ENCODE assay signal across 8 mouse cellular contexts in the genomic region with DNA sequence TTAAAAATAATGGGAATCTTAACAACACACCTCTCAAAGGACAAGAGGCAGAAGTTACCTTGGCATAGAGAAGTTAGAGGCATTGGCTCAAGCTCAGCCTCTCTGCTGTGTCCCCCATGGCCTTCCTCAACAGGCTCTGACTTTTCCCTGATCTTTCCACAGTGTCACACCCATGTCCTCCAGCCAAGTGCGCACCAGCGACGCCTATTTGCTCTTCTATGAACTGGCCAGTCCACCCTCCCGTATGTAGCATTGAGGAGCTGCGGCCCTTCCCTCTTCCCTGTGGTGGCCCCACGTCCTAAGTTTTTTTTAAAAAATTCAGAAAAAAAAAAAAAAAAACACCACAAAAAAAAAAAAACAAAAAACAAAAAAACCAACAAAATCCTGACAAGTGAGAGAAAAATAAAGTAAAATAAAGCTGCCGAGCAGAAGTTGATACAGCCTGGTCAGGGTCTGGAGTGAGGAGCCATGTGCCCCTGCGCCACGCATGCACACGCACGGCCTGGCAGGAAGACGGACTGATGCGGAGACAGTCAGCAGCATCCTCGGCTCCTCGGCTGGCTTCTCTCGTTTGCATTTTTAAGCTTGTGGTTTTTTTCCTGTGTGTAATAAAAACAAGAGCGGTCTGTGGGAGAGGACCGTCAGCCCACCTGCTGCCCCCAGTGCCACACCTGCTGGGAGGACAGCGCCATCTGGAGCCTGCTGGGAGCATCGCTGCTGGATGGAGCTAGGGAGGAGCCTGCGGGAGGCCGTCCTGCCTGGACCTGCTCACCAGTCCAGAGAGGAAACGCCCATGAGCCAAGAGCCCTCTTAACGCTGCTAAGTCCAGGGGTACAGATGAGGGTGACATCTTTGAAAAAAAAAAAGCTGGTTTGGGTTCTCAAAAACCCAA. TPM values are rescaled to one million over a fixed set of nuclear protein-coding genes. Genes with fewer than 3 reads are reported as not detected.
DNase-seq lines count a peak whose midpoint lies in the region; ATAC-seq lines count a peak whose summit lies in the region.
"Had no signal": no experiment of that assay in that cellular context is flagged by ENCODE, and none has a peak within 500 bp of the region (broad histone marks: within the 10 kb centered on the region; RNA-seq: fewer than 3 reads in every experiment).

No protein-coding gene starts in this region.

- peak; percentile 47; the same call in 1 of the 2 replicates for ATAC-seq in monocyte, adult 5-6 weeks (replicated peaks; ENCODE audit: insufficient number of reproducible peaks, low FRiP score, low TSS enrichment, poor library complexity, severe bottlenecking)

- no peaks in the 10 kb centered on the region for H3K9me3 ChIP-seq in heart, embryonic 10.5 days

- 40% methylated on average over 24 of the region's 24 CpGs for WGBS in heart, embryonic 10.5 days

- H3K36me3 ChIP-seq in heart, embryonic 10.5 days: peaks cover 52% of the 10 kb centered on the region

- peak; percentile 74 for DNase-seq in adrenal gland, postnatal 25 days
- peak; percentile 45 for DNase-seq in embryo, embryonic 11.5 days (ENCODE audit: low read depth, low spot score)
- peak; percentile 88 for DNase-seq in heart, embryonic 10.5 days (ENCODE audit: low spot score)
- peak; percentile 86 for DNase-seq in kidney, adult 9 months
- DNase-seq in liver: peak; percentile 75
- DNase-seq in spleen, postnatal 36 days (ENCODE audit: low spot score in 2 of 2): peak; percentile 71 to 74

- no peaks in the 10 kb centered on the region for H3K27me3 ChIP-seq in heart, embryonic 10.5 days (ENCODE audit: insufficient read depth, poor library complexity, severe bottlenecking)

- H3K27ac ChIP-seq in heart, embryonic 10.5 days: no peak overlapping the region

- no peak overlapping the region for H3K4me3 ChIP-seq in heart, embryonic 10.5 days

- peaks cover 47% of the 10 kb centered on the region for H3K4me1 ChIP-seq in heart, embryonic 10.5 days

RNA-seq across cellular contexts. Expression of gene Mfrp, which starts 7.7 kb away (rescaled TPM):
- not detected in 2 replicates for total RNA-seq in adrenal gland, postnatal 25 days (2021)
- polyA plus RNA-seq in heart, embryonic 10.5 days (2016; fragmentation: Nextera tagmentation; extraction: Ambion mirVana): 0.21 TPM in 1 of 2 replicates, not detected in the other
- total RNA-seq in monocyte, adult 5-6 weeks (2017): not detected in 3 replicates

RNA-seq across cellular contexts. Expression of gene C1qtnf5, which starts 13.2 kb away (rescaled TPM):
- total RNA-seq in adrenal gland, postnatal 25 days (2021): 9.9 and 10.9 TPM in 2 replicates
- polyA plus RNA-seq in heart, embryonic 10.5 days (2016; fragmentation: Nextera tagmentation; extraction: Ambion mirVana): 0.50 TPM in 1 of 2 replicates, not detected in the other
- not detected in 3 replicates for total RNA-seq in monocyte, adult 5-6 weeks (2017)

RNA-seq across cellular contexts. Expression of gene Gm49380, which starts 19.4 kb away (rescaled TPM):
- 0.82 and 1.5 TPM in 2 replicates for total RNA-seq in adrenal gland, postnatal 25 days (2021)
- polyA plus RNA-seq in heart, embryonic 10.5 days (2016; fragmentation: Nextera tagmentation; extraction: Ambion mirVana): 0.07 and 0.18 TPM in 2 replicates
- not detected in 3 replicates for total RNA-seq in monocyte, adult 5-6 weeks (2017)
- total RNA-seq: left cerebral cortex, postnatal 10 days had no signal

RNA-seq across cellular contexts. Expression of gene Rnf26, which starts 19.5 kb away (rescaled TPM):
- total RNA-seq in adrenal gland, postnatal 25 days (2021): 30.3 and 36.4 TPM in 2 replicates
- 53.6 and 55.8 TPM in 2 replicates for polyA plus RNA-seq in heart, embryonic 10.5 days (2016; fragmentation: Nextera tagmentation; extraction: Ambion mirVana)
- 3.8 to 7.1 TPM (median 5.7 TPM) in 3 replicates for total RNA-seq in monocyte, adult 5-6 weeks (2017)

RNA-seq across cellular contexts. Expression of gene Usp2, which starts 27.0 kb away (rescaled TPM):
- 20.9 and 22.8 TPM in 2 replicates for total RNA-seq in adrenal gland, postnatal 25 days (2021)
- 36.1 and 59.0 TPM in 2 replicates for polyA plus RNA-seq in heart, embryonic 10.5 days (2016; fragmentation: Nextera tagmentation; extraction: Ambion mirVana)
- 2.1 to 8.6 TPM (median 5.6 TPM) in 3 replicates for total RNA-seq in monocyte, adult 5-6 weeks (2017)

Comparison
In these comparisons a context has a peak if more than half of its experiments do, and no peak if none do; other contexts are left out.
1. RNA of gene C1qtnf5, which starts 13.2 kb away (total RNA-seq): 9.9 to 10.9 TPM in adrenal gland, postnatal 25 days; not detected in monocyte, adult 5-6 weeks; every median in the first group is over 10 times any median in the second.
2. Peak in every context shown above with its lines, with median percentiles within 50 percentile points of each other: DNase-seq.